Mouse (Mus musculus): ENCODE data around the gene Ajap1. TPM values are rescaled to one million over a fixed set of nuclear protein-coding genes. Genes with fewer than 3 reads are reported as not detected.

Ajap1 gene
- polyA plus RNA-seq (2017; shearing (Covaris generic)): not detected

GRCm38 (mm10) chr4:153482459-153483338 is at the start of gene Ajap1:
TSS of gene Ajap1 (minus strand) at chr4:153482811.

Measured in inflammation-experienced regulatory T-cells, adult 16 weeks (primary cell).